8 mouse cellular contexts compared by ENCODE assay signal in the genomic region with DNA sequence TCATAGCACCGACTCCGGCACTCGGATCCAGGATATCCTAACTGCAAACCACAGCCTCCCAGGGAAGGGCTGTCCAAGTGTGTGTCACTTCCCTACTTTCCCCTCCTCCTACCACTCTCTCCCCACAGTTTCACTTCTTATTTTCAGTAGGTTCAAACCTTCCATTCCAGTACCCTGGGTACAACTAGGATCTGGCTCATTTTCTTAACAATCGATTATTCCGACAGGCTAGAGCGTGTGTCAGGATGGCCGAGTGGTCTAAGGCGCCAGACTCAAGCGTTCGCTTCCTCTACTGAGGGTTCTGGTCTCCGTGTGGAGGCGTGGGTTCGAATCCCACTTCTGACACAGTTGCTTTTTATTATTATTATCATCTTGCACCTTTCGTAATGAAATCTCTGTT. TPM values are rescaled to one million over a fixed set of nuclear protein-coding genes. Genes with fewer than 3 reads are reported as not detected.
A peak's percentile ranks its signal among the peaks of the same experiment; 100 is the strongest.
DNase-seq lines count a peak whose midpoint lies in the region.

No protein-coding gene starts in this region.

- H3K27me3 ChIP-seq in embryonic facial prominence, embryonic 10.5 days (replicated peaks; ENCODE audit: low read depth, poor library complexity, severe bottlenecking), result no peaks in the 10 kb centered on the region; the same call in 1 of the 2 replicates
- H3K27me3 ChIP-seq in megakaryocyte, embryonic 14.5 days (replicated peaks), result peaks cover 9% of the 10 kb centered on the region

- peak; percentile 11 for DNase-seq in gastrocnemius, adult 18-20 months (ENCODE audit: low spot score)
- DNase-seq in gastrocnemius, postnatal 14 days, result no peak
- DNase-seq in ES-CJ7 (ENCODE audit: low read depth, low spot score), result peak; percentile 94
- DNase-seq in embryonic facial prominence, embryonic 10.5 days (ENCODE audit: low spot score), result peak; percentile 87
- peak; percentile 24 for DNase-seq in heart, postnatal 25 days (ENCODE audit: low spot score)
- peak; percentile 37 for DNase-seq in layer of hippocampus, postnatal 14 days (ENCODE audit: low spot score in 2 of 2)
- peak; percentile 92 for DNase-seq in yolk sac, embryonic 10.5 days (ENCODE audit: low spot score)

- no peaks in the 10 kb centered on the region for H3K36me3 ChIP-seq in embryonic facial prominence, embryonic 10.5 days (replicated peaks)
- H3K36me3 ChIP-seq in megakaryocyte, embryonic 14.5 days (replicated peaks; ENCODE audit: low read length), result no peaks in the 10 kb centered on the region

- 0 out of 2 replicates have a peak overlapping the region, but pooled peaks have one; percentile 24 for H3K27ac ChIP-seq in embryonic facial prominence, embryonic 10.5 days (replicated peaks)

- H3K9me3 ChIP-seq in embryonic facial prominence, embryonic 10.5 days, result no peaks in the 10 kb centered on the region
- H3K9me3 ChIP-seq in megakaryocyte, embryonic 14.5 days, result no peaks in the 10 kb centered on the region

- 1% methylated on average over 14 of the region's 14 CpGs for WGBS in embryonic facial prominence, embryonic 10.5 days

- peaks cover 22% of the 10 kb centered on the region for H3K4me1 ChIP-seq in embryonic facial prominence, embryonic 10.5 days
- peaks cover 58% of the 10 kb centered on the region for H3K4me1 ChIP-seq in megakaryocyte, embryonic 14.5 days

- peak overlapping the region; percentile 56 for H3K4me3 ChIP-seq in embryonic facial prominence, embryonic 10.5 days
- peak overlapping the region; percentile 91 for H3K4me3 ChIP-seq in megakaryocyte, embryonic 14.5 days (replicated peaks)

- intact Hi-C loops in gastrocnemius, postnatal 14 days (cut with DNase I; ENCODE audit: low total_unique reads), result no loop called here
- intact Hi-C loops in heart, postnatal 25 days (cut with DNase I), result loop anchor here (10.0 kb wide), 1 partner anchor 60 kb away; no protein-coding TSS in a partner anchor

RNA-seq across cellular contexts. Expression of a gene that starts 30.3 kb away (rescaled TPM):
- total RNA-seq in gastrocnemius, adult 18-20 months (2021), result under 1 TPM; 0.48 to 0.69 TPM
- total RNA-seq in gastrocnemius, postnatal 14 days (2021), result under 1 TPM; 0.33 to 0.38 TPM
- 23.1 and 24.9 TPM in 2 replicates for polyA plus RNA-seq in embryonic facial prominence, embryonic 10.5 days (2016; fragmentation: Nextera tagmentation; extraction: Ambion mirVana)
- total RNA-seq in heart, postnatal 25 days (2021), result under 1 TPM; 0.56 to 0.68 TPM
- 1 to 10 TPM; 3.4 to 3.8 TPM for total RNA-seq in layer of hippocampus, postnatal 14 days (2021)
- polyA plus RNA-seq in megakaryocyte, embryonic 14.5 days (2012; ENCODE audit: insufficient read depth, low replicate concordance), result not detected in 2 replicates
